Mouse (Mus musculus): ENCODE measurements around the gene Slc22a29. TPM values are rescaled to one million over a fixed set of nuclear protein-coding genes. Genes with fewer than 3 reads are reported as not detected.
"Not testable (repeated sequence)": the region's sequence is repeated elsewhere in the genome, so short reads cannot be mapped to it uniquely, and the experiment has no call there.

Slc22a29 gene
- 0.03 and 0.14 TPM in 2 replicates for polyA plus RNA-seq (2015; fragmentation: Nextera tagmentation; extraction: Ambion mirVana)

- no peak for ATAC-seq (ENCODE audit: insufficient read depth)
- 49% methylated on average over 2 of the region's 2 CpGs for WGBS (ENCODE audit: insufficient replicate concordance)
- Histone ChIP-seq H3K4me3 (replicated peaks) (no peak within 1 kb of the TSS), H3K4me1 (replicated peaks) (no peaks in the 10 kb centered on the region), H3K27me3 (no peaks in the 10 kb centered on the region), H3K4me2 (no peak within 1 kb of the TSS), H3K9me3 (replicated peaks) (no peaks in the 10 kb centered on the region), H3K9ac (no peak within 1 kb of the TSS), H3K27ac (replicated peaks) (no peak within 1 kb of the TSS), H3K36me3 (replicated peaks) (no peaks in the 10 kb centered on the region)
Measured at GRCm38 (mm10) chr19:8218800-8219199, at the start of gene Slc22a29. Gene Slc22a29 (minus strand): TSS chr19:8218900.

- Histone ChIP-seq H3K9me3 (replicated peaks) (no peaks in the 10 kb centered on the region), H3K4me3 (replicated peaks) (no peak overlapping the region), H3K9ac (no peak overlapping the region), H3K27ac (replicated peaks) (no peak overlapping the region), H3K36me3 (replicated peaks) (no peaks in the 10 kb centered on the region), H3K4me1 (replicated peaks) (no peaks in the 10 kb centered on the region), H3K27me3 (no peaks in the 10 kb centered on the region), H3K4me2 (no peak overlapping the region)
- no peak for ATAC-seq (ENCODE audit: insufficient read depth)
- WGBS (ENCODE audit: insufficient replicate concordance) = 45% methylated on average over 3 of the region's 3 CpGs
Measured at GRCm38 (mm10) chr19:8265324-8265723, 46.6 kb upstream of the Slc22a29 start.

- Histone ChIP-seq H3K4me3 (replicated peaks) (peak overlapping the region; percentile 51), H3K9ac (no peak overlapping the region), H3K4me2 (peak overlapping the region; percentile 58), H3K27ac (replicated peaks) (peak overlapping the region; percentile 79), H3K9me3 (replicated peaks) (no peaks in the 10 kb centered on the region), H3K27me3 (no peaks in the 10 kb centered on the region), H3K4me1 (replicated peaks) (no peaks in the 10 kb centered on the region), H3K36me3 (replicated peaks) (no peaks in the 10 kb centered on the region)
- WGBS (ENCODE audit: insufficient replicate concordance) = 22% methylated on average over 3 of the region's 3 CpGs
- no peak for ATAC-seq (ENCODE audit: insufficient read depth)
Measured at GRCm38 (mm10) chr19:8252705-8253037, 34.0 kb upstream of the Slc22a29 start.

- Histone ChIP-seq H3K9me3 (replicated peaks) (no peaks in the 10 kb centered on the region), H3K27ac (replicated peaks) (peak overlapping the region; percentile 79), H3K4me3 (replicated peaks) (peak overlapping the region; percentile 51), H3K36me3 (replicated peaks) (no peaks in the 10 kb centered on the region), H3K9ac (no peak overlapping the region), H3K27me3 (no peaks in the 10 kb centered on the region), H3K4me1 (replicated peaks) (no peaks in the 10 kb centered on the region), H3K4me2 (peak overlapping the region; percentile 58)
- peak; percentile 94 for ATAC-seq (ENCODE audit: insufficient read depth)
- WGBS (ENCODE audit: insufficient replicate concordance) = 10% methylated on average over 45 of the region's 58 CpGs
Measured at GRCm38 (mm10) chr19:8251896-8252704, 33.4 kb upstream of the Slc22a29 start.

GRCm38 (mm10) chr19:8228916-8229315 is 10.2 kb upstream of the Slc22a29 start:
- Histone ChIP-seq H3K27me3 (no peaks in the 10 kb centered on the region), H3K36me3 (replicated peaks) (no peaks in the 10 kb centered on the region), H3K4me1 (replicated peaks) (no peaks in the 10 kb centered on the region), H3K4me2 (no peak overlapping the region), H3K27ac (replicated peaks) (no peak overlapping the region), H3K4me3 (replicated peaks) (no peak overlapping the region), H3K9me3 (replicated peaks) (no peaks in the 10 kb centered on the region), H3K9ac (no peak overlapping the region)
- no peak for ATAC-seq (ENCODE audit: insufficient read depth)

- Histone ChIP-seq H3K4me2 (no peak overlapping the region), H3K9ac (no peak overlapping the region), H3K9me3 (replicated peaks) (no peaks in the 10 kb centered on the region), H3K36me3 (replicated peaks) (no peaks in the 10 kb centered on the region), H3K27me3 (no peaks in the 10 kb centered on the region), H3K27ac (replicated peaks) (no peak overlapping the region), H3K4me3 (replicated peaks) (no peak overlapping the region), H3K4me1 (replicated peaks) (no peaks in the 10 kb centered on the region)
- no peak for ATAC-seq (ENCODE audit: insufficient read depth)
- WGBS (ENCODE audit: insufficient replicate concordance) = 32% methylated on average over 2 of the region's 2 CpGs
Measured at GRCm38 (mm10) chr19:8148787-8149523, 69.7 kb downstream of the Slc22a29 start.

- not testable (repeated sequence) for H3K4me2 ChIP-seq; H3K9me3 ChIP-seq (replicated peaks); H3K36me3 ChIP-seq (replicated peaks); ATAC-seq (ENCODE audit: insufficient read depth); H3K9ac ChIP-seq; H3K27me3 ChIP-seq; H3K4me1 ChIP-seq (replicated peaks); H3K4me3 ChIP-seq (replicated peaks); H3K27ac ChIP-seq (replicated peaks)
- 70% methylated on average over 2 of the region's 2 CpGs for WGBS (ENCODE audit: insufficient replicate concordance)
Measured at GRCm38 (mm10) chr19:8142716-8143115, 76.0 kb downstream of the Slc22a29 start.

- not testable (repeated sequence) for H3K27me3 ChIP-seq; H3K4me1 ChIP-seq (replicated peaks); H3K9ac ChIP-seq; H3K4me2 ChIP-seq; H3K27ac ChIP-seq (replicated peaks); H3K4me3 ChIP-seq (replicated peaks); H3K36me3 ChIP-seq (replicated peaks); ATAC-seq (ENCODE audit: insufficient read depth); H3K9me3 ChIP-seq (replicated peaks)
- WGBS (ENCODE audit: insufficient replicate concordance) = 59% methylated on average over 14 of the region's 14 CpGs
Measured at GRCm38 (mm10) chr19:8134127-8134841, 84.4 kb downstream of the Slc22a29 start.

- WGBS (ENCODE audit: insufficient replicate concordance) = 80% methylated on average over 2 of the region's 3 CpGs
- H3K4me3 ChIP-seq (replicated peaks); H3K9ac ChIP-seq; H3K4me2 ChIP-seq; H3K9me3 ChIP-seq (replicated peaks); H3K27ac ChIP-seq (replicated peaks); H3K27me3 ChIP-seq; H3K4me1 ChIP-seq (replicated peaks); ATAC-seq (ENCODE audit: insufficient read depth); H3K36me3 ChIP-seq (replicated peaks): not testable (repeated sequence)
Measured at GRCm38 (mm10) chr19:8131881-8132280, 86.8 kb downstream of the Slc22a29 start, which contains the start of gene Slc22a28. Gene Slc22a28 (minus strand): TSS chr19:8131982.

Measured in liver, embryonic 15.5 days (tissue).